Mouse (Mus musculus): ENCODE data around the gene Nxph3. TPM values are rescaled to one million over a fixed set of nuclear protein-coding genes. Genes with fewer than 3 reads are reported as not detected.

The Nxph3 gene
- polyA plus RNA-seq, 1 experiment from 2014 or later: 1.9 TPM

- no peaks in the 10 kb centered on the region for H3K27me3 ChIP-seq (ENCODE audit: control insufficient read depth, insufficient read depth, low read length)
- whole genome bisulfite sequencing: 66% methylated on average over 10 of the region's 10 CpGs
- H3K4me3 ChIP-seq (replicated peaks; ENCODE audit: low read depth, low read length): no peak overlapping the region
- H3K4me2 ChIP-seq (ENCODE audit: low read length): no peak overlapping the region
- H3K27ac ChIP-seq (replicated peaks; ENCODE audit: low read depth, low read length): no peak overlapping the region
- H3K4me1 ChIP-seq (ENCODE audit: control insufficient read depth, insufficient read depth, low read length): no peaks in the 10 kb centered on the region
- H3K36me3 ChIP-seq (ENCODE audit: control insufficient read depth, insufficient read depth, low read length): no peaks in the 10 kb centered on the region
- ATAC-seq (ENCODE audit: low FRiP score, low TSS enrichment) (no peak), DNase-seq (no peak)
- no peak overlapping the region for H3K9ac ChIP-seq (replicated peaks; ENCODE audit: low read length)
- H3K9me3 ChIP-seq (ENCODE audit: control insufficient read depth, low read length): no peaks in the 10 kb centered on the region
These were observed 31.8 kb upstream of the Nxph3 start for GRCm38 (mm10) chr11:95546021-95546782.

- DNase-seq (no peak), ATAC-seq (ENCODE audit: low FRiP score, low TSS enrichment) (no peak)
- Histone ChIP-seq H3K36me3 (ENCODE audit: control insufficient read depth, insufficient read depth, low read length) (no peaks in the 10 kb centered on the region), H3K4me2 (ENCODE audit: low read length) (no peak overlapping the region), H3K9ac (replicated peaks; ENCODE audit: low read length) (no peak overlapping the region), H3K9me3 (ENCODE audit: control insufficient read depth, low read length) (no peaks in the 10 kb centered on the region), H3K27me3 (ENCODE audit: control insufficient read depth, insufficient read depth, low read length) (no peaks in the 10 kb centered on the region), H3K27ac (replicated peaks; ENCODE audit: low read depth, low read length) (no peak overlapping the region), H3K4me1 (ENCODE audit: control insufficient read depth, insufficient read depth, low read length) (no peaks in the 10 kb centered on the region), H3K4me3 (replicated peaks; ENCODE audit: low read depth, low read length) (no peak overlapping the region)
- WGBS: 92% methylated on average over 8 of the region's 8 CpGs
These were observed 30.4 kb upstream of the Nxph3 start for GRCm38 (mm10) chr11:95544546-95545327.

GRCm38 (mm10) chr11:95540637-95541385 is 26.4 kb upstream of the Nxph3 start:
- no peaks in the 10 kb centered on the region for H3K36me3 ChIP-seq (ENCODE audit: control insufficient read depth, insufficient read depth, low read length)
- H3K27me3 ChIP-seq (ENCODE audit: control insufficient read depth, insufficient read depth, low read length): no peaks in the 10 kb centered on the region
- DNase-seq (no peak), ATAC-seq (ENCODE audit: low FRiP score, low TSS enrichment) (no peak)
- H3K9ac ChIP-seq (replicated peaks; ENCODE audit: low read length): no peak overlapping the region
- H3K9me3 ChIP-seq (ENCODE audit: control insufficient read depth, low read length): no peaks in the 10 kb centered on the region
- H3K4me3 ChIP-seq (replicated peaks; ENCODE audit: low read depth, low read length): no peak overlapping the region
- WGBS: 37% methylated on average over 18 of the region's 18 CpGs
- H3K27ac ChIP-seq (replicated peaks; ENCODE audit: low read depth, low read length): no peak overlapping the region
- H3K4me2 ChIP-seq (ENCODE audit: low read length): peak overlapping the region; percentile 11; the same call in 1 of the 2 replicates
- no peaks in the 10 kb centered on the region for H3K4me1 ChIP-seq (ENCODE audit: control insufficient read depth, insufficient read depth, low read length)

GRCm38 (mm10) chr11:95538378-95539104 is 24.2 kb upstream of the Nxph3 start:
- Histone ChIP-seq H3K27me3 (ENCODE audit: control insufficient read depth, insufficient read depth, low read length) (no peaks in the 10 kb centered on the region), H3K4me1 (ENCODE audit: control insufficient read depth, insufficient read depth, low read length) (peaks cover 3% of the 10 kb centered on the region; the same call in 1 of the 2 replicates), H3K9me3 (ENCODE audit: control insufficient read depth, low read length) (no peaks in the 10 kb centered on the region), H3K4me3 (replicated peaks; ENCODE audit: low read depth, low read length) (no peak overlapping the region), H3K4me2 (ENCODE audit: low read length) (no peak overlapping the region), H3K36me3 (ENCODE audit: control insufficient read depth, insufficient read depth, low read length) (no peaks in the 10 kb centered on the region), H3K9ac (replicated peaks; ENCODE audit: low read length) (no peak overlapping the region), H3K27ac (replicated peaks; ENCODE audit: low read depth, low read length) (peak overlapping the region; percentile 32; the same call in 1 of the 2 replicates)
- WGBS: 68% methylated on average over 15 of the region's 15 CpGs
- DNase-seq (no peak), ATAC-seq (ENCODE audit: low FRiP score, low TSS enrichment) (no peak)

- WGBS: 24% methylated on average over 24 of the region's 24 CpGs
- Histone ChIP-seq H3K9ac (replicated peaks; ENCODE audit: low read length) (no peak overlapping the region), H3K4me1 (ENCODE audit: control insufficient read depth, insufficient read depth, low read length) (peaks cover 3% of the 10 kb centered on the region; the same call in 1 of the 2 replicates), H3K4me3 (replicated peaks; ENCODE audit: low read depth, low read length) (peak overlapping the region; percentile 15; the same call in 1 of the 2 replicates), H3K27me3 (ENCODE audit: control insufficient read depth, insufficient read depth, low read length) (no peaks in the 10 kb centered on the region; the same call in 1 of the 2 replicates), H3K9me3 (ENCODE audit: control insufficient read depth, low read length) (no peaks in the 10 kb centered on the region), H3K4me2 (ENCODE audit: low read length) (peak overlapping the region; percentile 48), H3K36me3 (ENCODE audit: control insufficient read depth, insufficient read depth, low read length) (no peaks in the 10 kb centered on the region), H3K27ac (replicated peaks; ENCODE audit: low read depth, low read length) (no peak overlapping the region)
- DNase-seq: peak; percentile 94
- ATAC-seq (ENCODE audit: low FRiP score, low TSS enrichment): 0 out of 2 replicates have a peak, but pooled peaks have one; percentile 64
These were observed 19.3 kb upstream of the Nxph3 start for GRCm38 (mm10) chr11:95533484-95534160.

GRCm38 (mm10) chr11:95532353-95533072 is 18.1 kb upstream of the Nxph3 start:
- Histone ChIP-seq H3K4me1 (ENCODE audit: control insufficient read depth, insufficient read depth, low read length) (peaks cover 3% of the 10 kb centered on the region; the same call in 1 of the 2 replicates), H3K27ac (replicated peaks; ENCODE audit: low read depth, low read length) (no peak overlapping the region), H3K9me3 (ENCODE audit: control insufficient read depth, low read length) (no peaks in the 10 kb centered on the region), H3K4me3 (replicated peaks; ENCODE audit: low read depth, low read length) (no peak overlapping the region), H3K9ac (replicated peaks; ENCODE audit: low read length) (no peak overlapping the region), H3K27me3 (ENCODE audit: control insufficient read depth, insufficient read depth, low read length) (no peaks in the 10 kb centered on the region; the same call in 1 of the 2 replicates), H3K36me3 (ENCODE audit: control insufficient read depth, insufficient read depth, low read length) (no peaks in the 10 kb centered on the region), H3K4me2 (ENCODE audit: low read length) (no peak overlapping the region)
- whole genome bisulfite sequencing: 73% methylated on average over 13 of the region's 13 CpGs
- ATAC-seq (ENCODE audit: low FRiP score, low TSS enrichment) (no peak), DNase-seq (no peak)

- Histone ChIP-seq H3K9me3 (ENCODE audit: control insufficient read depth, low read length) (no peaks in the 10 kb centered on the region), H3K4me2 (ENCODE audit: low read length) (no peak overlapping the region), H3K4me3 (replicated peaks; ENCODE audit: low read depth, low read length) (no peak overlapping the region), H3K9ac (replicated peaks; ENCODE audit: low read length) (no peak overlapping the region), H3K27ac (replicated peaks; ENCODE audit: low read depth, low read length) (no peak overlapping the region), H3K36me3 (ENCODE audit: control insufficient read depth, insufficient read depth, low read length) (no peaks in the 10 kb centered on the region), H3K4me1 (ENCODE audit: control insufficient read depth, insufficient read depth, low read length) (no peaks in the 10 kb centered on the region), H3K27me3 (ENCODE audit: control insufficient read depth, insufficient read depth, low read length) (no peaks in the 10 kb centered on the region; the same call in 1 of the 2 replicates)
- ATAC-seq (ENCODE audit: low FRiP score, low TSS enrichment): no peak
- DNase-seq: no peak
- 86% methylated on average over 3 of the region's 3 CpGs for WGBS
These were observed 13.9 kb upstream of the Nxph3 start for GRCm38 (mm10) chr11:95528231-95528630.

All from midbrain, embryonic 14.5 days (tissue).